Mouse (Mus musculus) intestine, embryonic 16.5 days (tissue): Measurements from ENCODE around the gene Vps13d. TPM values are rescaled to one million over a fixed set of nuclear protein-coding genes. Genes with fewer than 3 reads are reported as not detected.

Source experiments
- ATAC-seq: fragments of 200-750 bp; cut with Nextera tagmentation; 2 replicates; pipeline ENCODE4 v1.8.0; 2017; ENCODE audit warnings: moderate TSS enrichment, moderate library complexity
- H3K27ac ChIP-seq: fragments of 300-500 bp; sonication (generic); 2 replicates; pipeline ENCODE4 v1.5.1; 2014; ENCODE audit warnings: mild to moderate bottlenecking, low read length
- H3K27me3 ChIP-seq: fragments of 300-500 bp; sonication (generic); replicated peaks from 2 replicates; pipeline ENCODE4 v1.6.1; 2014; ENCODE audit warnings: low read length, control low read depth, mixed read lengths; ENCODE audit not compliant: control insufficient read depth, insufficient read depth
- H3K36me3 ChIP-seq: fragments of 300-500 bp; sonication (generic); 2 replicates; pipeline ENCODE4 v1.6.1; 2014; ENCODE audit warnings: low read length, control low read depth; ENCODE audit not compliant: control insufficient read depth, insufficient read depth
- H3K4me1 ChIP-seq: fragments of 300-500 bp; sonication (generic); 2 replicates; pipeline ENCODE4 v1.6.1; 2014; ENCODE audit warnings: low read length, control low read depth, mixed read lengths; ENCODE audit not compliant: control insufficient read depth, insufficient read depth
- H3K4me2 ChIP-seq: fragments of 300-500 bp; sonication (generic); 2 replicates; pipeline ENCODE4 v1.6.1; 2014; ENCODE audit warnings: low read depth, low read length, control low read depth
- H3K4me3 ChIP-seq: fragments of 300-500 bp; sonication (generic); 2 replicates; pipeline ENCODE4 v1.5.1; 2014; ENCODE audit warnings: mild to moderate bottlenecking, low read length
- H3K9ac ChIP-seq: fragments of 300-500 bp; sonication (generic); 2 replicates; pipeline ENCODE4 v1.6.1; 2014; ENCODE audit warnings: low read depth, low read length
- H3K9me3 ChIP-seq: fragments of 300-500 bp; sonication (generic); 2 replicates; pipeline ENCODE4 v1.6.1; 2016; ENCODE audit warnings: low read length, control low read depth; ENCODE audit not compliant: control insufficient read depth
- WGBS: fragments of 180-500 bp; shearing (Covaris S2); extraction: QIAGEN DNeasy Blood & Tissue Kit; methylation state at CpG from one replicate; pipeline ENCODE4 v1.1.7; 2014; 5-methylcytosine and 5-hydroxymethylcytosine counted together
- polyA plus RNA-seq: library from polyadenylated mRNA; unstranded; fragments of >200 nt; fragmentation: Nextera tagmentation; extraction: Ambion mirVana; gene quantifications from 2 replicates; pipeline ENCODE4 v1.2.1, GENCODE M21; 2015

Vps13d gene
- polyA plus RNA-seq, 1 experiment from 2014 or later, result 11.4 TPM

GRCm38 (mm10) chr4:145203305-145203704, 8.5 kb upstream of the Vps13d start:
- Histone ChIP-seq H3K4me3 (no peak overlapping the region), H3K4me2 (no peak overlapping the region), H3K36me3 (no peaks in the 10 kb centered on the region), H3K9ac (no peak overlapping the region), H3K4me1 (peaks cover 11% of the 10 kb centered on the region), H3K9me3 (no peaks in the 10 kb centered on the region), H3K27ac (no peak overlapping the region), H3K27me3 (no peaks in the 10 kb centered on the region)
- ATAC-seq, result peak; percentile 40
- 47% methylated on average over 2 of the region's 2 CpGs for WGBS

- Histone ChIP-seq H3K4me2 (no peak overlapping the region), H3K27me3 (no peaks in the 10 kb centered on the region), H3K36me3 (no peaks in the 10 kb centered on the region), H3K27ac (no peak overlapping the region), H3K9ac (no peak overlapping the region), H3K9me3 (no peaks in the 10 kb centered on the region), H3K4me3 (no peak overlapping the region), H3K4me1 (peaks cover 11% of the 10 kb centered on the region)
- WGBS, result 62% methylated on average over 3 of the region's 3 CpGs
- no peak for ATAC-seq
Measured at GRCm38 (mm10) chr4:145201424-145201823, 6.6 kb upstream of the Vps13d start.

- 0 out of 2 replicates have a peak overlapping the region, but pooled peaks have one; percentile 19 for H3K4me2 ChIP-seq
- H3K9ac ChIP-seq, result 0 out of 2 replicates have a peak overlapping the region, but pooled peaks have one; percentile 48
- H3K4me3 ChIP-seq, result no peak overlapping the region
- ATAC-seq, result peak; percentile 91
- H3K9me3 ChIP-seq, result no peaks in the 10 kb centered on the region
- H3K27me3 ChIP-seq, result no peaks in the 10 kb centered on the region
- H3K27ac ChIP-seq, result peak overlapping the region; percentile 89
- H3K36me3 ChIP-seq, result no peaks in the 10 kb centered on the region
- peaks cover 11% of the 10 kb centered on the region for H3K4me1 ChIP-seq
- WGBS, result 19% methylated on average over 11 of the region's 11 CpGs
Measured at GRCm38 (mm10) chr4:145199982-145200699, 5.3 kb upstream of the Vps13d start.

- H3K9ac ChIP-seq, result no peak overlapping the region
- H3K9me3 ChIP-seq, result no peaks in the 10 kb centered on the region
- no peak overlapping the region for H3K4me3 ChIP-seq
- 83% methylated on average over 4 of the region's 4 CpGs for WGBS
- H3K4me1 ChIP-seq, result peaks cover 28% of the 10 kb centered on the region
- H3K27me3 ChIP-seq, result no peaks in the 10 kb centered on the region
- no peak overlapping the region for H3K4me2 ChIP-seq
- ATAC-seq, result no peak
- no peaks in the 10 kb centered on the region for H3K36me3 ChIP-seq
- no peak overlapping the region for H3K27ac ChIP-seq
Measured at GRCm38 (mm10) chr4:145196586-145196985, 1.8 kb upstream of the Vps13d start.

- Histone ChIP-seq H3K9me3 (no peaks in the 10 kb centered on the region), H3K9ac (peak overlapping the region; percentile 97; the same call in 1 of the 2 replicates), H3K4me2 (peak overlapping the region; percentile 33), H3K4me3 (peak overlapping the region; percentile 98; the same call in 1 of the 2 replicates), H3K27me3 (no peaks in the 10 kb centered on the region), H3K36me3 (no peaks in the 10 kb centered on the region), H3K27ac (no peak overlapping the region), H3K4me1 (peaks cover 20% of the 10 kb centered on the region)
- 20% methylated on average over 5 of the region's 5 CpGs for WGBS
- peak; percentile 2; the same call in 1 of the 2 replicates for ATAC-seq
Measured at GRCm38 (mm10) chr4:145195172-145195571, 367 bp upstream of the Vps13d start.

- Histone ChIP-seq H3K9ac (peak overlapping the region; percentile 97), H3K36me3 (no peaks in the 10 kb centered on the region; the same call in 1 of the 2 replicates), H3K4me1 (peaks cover 19% of the 10 kb centered on the region), H3K4me2 (peak overlapping the region; percentile 80), H3K9me3 (no peaks in the 10 kb centered on the region), H3K4me3 (peak overlapping the region; percentile 98), H3K27me3 (no peaks in the 10 kb centered on the region), H3K27ac (peak overlapping the region; percentile 73)
- under 1% methylated on average over 10 of the region's 10 CpGs for WGBS
- peak; percentile 70 for ATAC-seq
Measured at GRCm38 (mm10) chr4:145193991-145194511, 754 bp downstream of the Vps13d start.

GRCm38 (mm10) chr4:145193406-145193805, 1.4 kb downstream of the Vps13d start:
- 32% methylated on average over 3 of the region's 3 CpGs for WGBS
- no peaks in the 10 kb centered on the region for H3K9me3 ChIP-seq
- H3K4me2 ChIP-seq, result peak overlapping the region; percentile 80
- no peaks in the 10 kb centered on the region for H3K27me3 ChIP-seq
- H3K4me1 ChIP-seq, result peaks cover 19% of the 10 kb centered on the region
- H3K36me3 ChIP-seq, result peaks cover 5% of the 10 kb centered on the region
- peak overlapping the region; percentile 97 for H3K9ac ChIP-seq
- H3K4me3 ChIP-seq, result peak overlapping the region; percentile 98
- ATAC-seq, result no peak
- H3K27ac ChIP-seq, result peak overlapping the region; percentile 73

GRCm38 (mm10) chr4:145192686-145193085, 2.1 kb downstream of the Vps13d start:
- no peak overlapping the region for H3K4me3 ChIP-seq
- peak overlapping the region; percentile 80 for H3K4me2 ChIP-seq
- H3K27ac ChIP-seq, result peak overlapping the region; percentile 51
- peak; percentile 34 for ATAC-seq
- H3K9me3 ChIP-seq, result no peaks in the 10 kb centered on the region
- H3K9ac ChIP-seq, result no peak overlapping the region
- H3K27me3 ChIP-seq, result no peaks in the 10 kb centered on the region
- peaks cover 5% of the 10 kb centered on the region for H3K36me3 ChIP-seq
- peaks cover 19% of the 10 kb centered on the region for H3K4me1 ChIP-seq

GRCm38 (mm10) chr4:145188561-145188960, 6.2 kb downstream of the Vps13d start:
- H3K4me3 ChIP-seq, result no peak overlapping the region

More at GRCm38 (mm10) chr4:145188561-145188960, 6.2 kb downstream of the Vps13d start:
- peaks cover 16% of the 10 kb centered on the region for H3K36me3 ChIP-seq
- H3K9ac ChIP-seq, result no peak overlapping the region
- no peak overlapping the region for H3K27ac ChIP-seq
- no peak for ATAC-seq
- no peaks in the 10 kb centered on the region for H3K27me3 ChIP-seq
- H3K9me3 ChIP-seq, result no peaks in the 10 kb centered on the region
- H3K4me2 ChIP-seq, result no peak overlapping the region
- peaks cover 16% of the 10 kb centered on the region for H3K4me1 ChIP-seq
